Mouse (Mus musculus) CD4-positive, CD25-positive, alpha-beta regulatory T cell (primary cell): Measurements from ENCODE around the gene Tcstv3. TPM values are rescaled to one million over a fixed set of nuclear protein-coding genes. Genes with fewer than 3 reads are reported as not detected.

Experiments
- polyA plus RNA-seq: library from polyadenylated mRNA; unstranded; fragments of 100-300 nt; shearing (Covaris generic); gene quantifications from one replicate; pipeline ENCODE4 v1.2.1, GENCODE M21; 2017

Gene Tcstv3
- not detected for polyA plus RNA-seq

DNA sequence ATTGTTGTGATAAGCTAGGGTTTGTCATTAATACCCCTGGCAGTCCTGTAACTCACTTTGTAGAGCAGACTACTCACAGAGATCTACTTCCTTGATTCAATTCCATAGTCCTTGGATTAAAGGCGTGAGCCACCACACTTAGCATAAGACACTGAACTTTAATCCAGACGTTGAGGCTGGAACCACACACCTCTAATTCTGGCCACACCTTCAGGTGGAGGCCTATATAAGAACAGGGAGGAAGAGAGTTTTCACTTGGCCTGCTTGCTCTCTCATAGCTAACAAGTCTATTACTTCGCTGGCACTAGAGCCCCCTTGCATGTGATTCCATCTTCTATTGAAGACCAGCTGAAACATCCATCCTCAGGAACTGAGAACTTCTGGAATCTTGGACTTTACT is at the start of gene Tcstv3:
Gene Tcstv3, plus strand, starts transcription at position 301 of the 400 bp plus-strand sequence.

GRCm38 (mm10) chr13:120299991-120300442 is 16.7 kb upstream of the Tcstv3 start, which contains the start of gene BC147527:
Gene BC147527, plus strand, starts transcription at chr13:120300392.

Other genes with a start within 250 kb of the Tcstv3 start
- not detected for gene Gm20767, start 176.6 kb upstream of the Tcstv3 start, polyA plus RNA-seq
- not detected for gene Gm21818, start 144.4 kb upstream of the Tcstv3 start, polyA plus RNA-seq
- not detected for gene Gm21762, start 100.9 kb upstream of the Tcstv3 start, polyA plus RNA-seq
- gene Gm21731, start 77.8 kb upstream of the Tcstv3 start, polyA plus RNA-seq = not detected
- not detected for gene AF067061, start 53.8 kb upstream of the Tcstv3 start, polyA plus RNA-seq
- 85.1 TPM for gene BC147527, start 16.5 kb upstream of the Tcstv3 start, polyA plus RNA-seq